Mouse (Mus musculus) layer of hippocampus, adult 11-12 months (tissue): ENCODE data around the gene Taar1.

Experiments
- DNase-seq: peaks from one replicate; pipeline ENCODE4 v3.0.0; 2022; ENCODE audit warnings: low spot score

The Taar1 gene

DNA sequence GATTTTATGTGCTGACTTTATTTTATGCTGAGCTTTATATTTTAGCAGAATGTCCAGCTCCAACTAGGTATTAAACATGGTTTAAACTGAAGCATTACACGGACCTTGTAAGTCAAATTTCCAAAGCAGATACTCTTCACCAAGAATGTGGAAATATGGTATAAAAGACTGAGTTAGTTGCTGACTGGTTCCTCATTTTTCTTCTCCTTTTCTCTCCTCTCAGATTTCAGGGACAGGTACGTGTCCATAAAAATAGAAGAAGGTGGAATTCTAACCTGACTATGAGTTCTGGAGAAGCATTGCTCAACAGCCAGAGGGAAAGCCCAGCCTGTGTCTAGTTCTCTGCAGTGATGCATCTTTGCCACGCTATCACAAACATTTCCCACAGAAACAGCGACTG, at the start of gene Taar1:
Gene Taar1, plus strand, starts transcription at position 301 of the 400 bp plus-strand sequence.
- DNase-seq: no peak

- DNase-seq: peak; percentile 21
Observed at GRCm38 (mm10) chr10:23880695-23881094, 39.5 kb upstream of the Taar1 start.

- no peak for DNase-seq
Observed at GRCm38 (mm10) chr10:23884910-23885309, 35.2 kb upstream of the Taar1 start.

DNA sequence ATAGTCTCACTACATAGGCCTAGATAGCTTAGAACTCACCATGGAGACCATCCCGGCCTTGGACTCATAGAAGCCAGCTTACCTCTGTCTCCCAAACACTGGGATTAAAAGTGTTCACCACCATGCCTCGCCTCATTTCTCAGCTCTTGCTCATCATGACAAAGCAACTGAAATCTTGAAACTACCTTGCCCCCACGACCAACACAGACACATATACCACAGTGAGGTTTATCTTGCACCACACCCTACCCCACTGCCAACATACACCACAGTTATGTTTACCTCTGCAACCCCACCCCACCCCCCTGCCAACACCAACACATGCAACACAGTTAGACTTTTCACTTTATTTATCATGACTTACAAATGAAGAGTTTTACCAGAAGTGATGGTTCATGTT, 34.1 kb upstream of the Taar1 start:
- DNase-seq: no peak

DNA sequence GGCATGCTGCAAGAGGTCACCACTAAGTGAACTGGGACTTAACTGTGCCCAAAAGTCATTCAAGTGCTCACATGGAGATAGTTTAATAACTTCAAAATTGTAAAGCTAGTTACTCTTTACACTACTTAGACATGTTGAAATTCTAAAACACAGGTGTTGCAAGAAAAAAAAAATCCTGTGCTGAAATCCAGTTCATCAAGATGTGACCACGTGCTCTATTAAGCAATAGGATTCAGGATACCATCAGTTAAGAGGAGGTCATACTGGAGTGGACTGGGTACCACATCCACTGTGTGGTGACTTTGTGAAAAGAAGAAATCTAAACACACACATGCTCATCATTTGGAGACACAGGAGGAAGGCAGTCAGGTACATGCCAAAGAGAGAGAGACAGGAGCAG, 27.2 kb upstream of the Taar1 start:
- DNase-seq: no peak

GRCm38 (mm10) chr10:23894601-23895349, 25.4 kb upstream of the Taar1 start, which contains the start of gene Vnn1:
TSS of gene Vnn1 (plus strand) at chr10:23894688.
- no peak for DNase-seq

DNA sequence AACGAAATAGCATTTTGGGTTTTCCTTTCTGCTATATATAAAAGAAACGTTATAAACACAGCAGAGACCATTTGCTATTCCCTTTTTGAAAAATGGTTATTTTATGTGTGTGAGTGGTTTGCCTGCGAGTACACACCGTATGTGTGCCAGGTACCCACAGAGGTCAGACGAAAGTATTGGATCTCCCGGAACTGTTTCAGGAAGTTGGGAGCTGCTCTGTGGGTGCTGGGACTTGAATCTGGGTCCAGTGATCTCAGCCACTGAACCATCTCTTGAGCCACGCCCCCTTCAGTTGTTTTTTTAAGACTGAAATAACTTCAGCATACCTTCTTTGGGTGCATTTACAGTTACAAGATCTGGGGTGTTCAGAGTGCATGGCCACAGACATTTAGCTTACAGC, 24.8 kb upstream of the Taar1 start:
- DNase-seq: no peak

GRCm38 (mm10) chr10:23901119-23901518, 19.0 kb upstream of the Taar1 start:
- no peak for DNase-seq

GRCm38 (mm10) chr10:23905661-23906060, 14.5 kb upstream of the Taar1 start:
- no peak for DNase-seq

GRCm38 (mm10) chr10:23922468-23922867, 2.3 kb downstream of the Taar1 start:
- no peak for DNase-seq

DNA sequence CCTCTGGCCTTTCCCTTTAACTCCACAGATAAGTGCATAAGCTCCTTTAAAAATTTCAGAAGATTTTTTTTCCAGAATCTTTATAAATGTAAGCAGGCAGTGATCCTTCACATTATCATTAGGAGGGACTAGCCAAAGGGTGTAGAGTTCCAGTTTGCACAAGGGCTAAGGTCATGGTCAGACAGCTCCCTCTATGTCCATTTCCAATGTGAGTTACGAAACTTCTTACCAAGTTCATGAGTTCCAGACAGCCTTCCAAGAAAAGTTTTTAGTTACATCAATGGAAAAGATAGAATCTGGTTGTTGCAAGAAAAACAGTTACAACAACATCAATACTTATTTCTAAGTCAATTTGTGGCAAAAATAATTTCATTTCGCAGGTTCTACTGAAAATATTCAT, 3.8 kb downstream of the Taar1 start:
- no peak for DNase-seq

DNA sequence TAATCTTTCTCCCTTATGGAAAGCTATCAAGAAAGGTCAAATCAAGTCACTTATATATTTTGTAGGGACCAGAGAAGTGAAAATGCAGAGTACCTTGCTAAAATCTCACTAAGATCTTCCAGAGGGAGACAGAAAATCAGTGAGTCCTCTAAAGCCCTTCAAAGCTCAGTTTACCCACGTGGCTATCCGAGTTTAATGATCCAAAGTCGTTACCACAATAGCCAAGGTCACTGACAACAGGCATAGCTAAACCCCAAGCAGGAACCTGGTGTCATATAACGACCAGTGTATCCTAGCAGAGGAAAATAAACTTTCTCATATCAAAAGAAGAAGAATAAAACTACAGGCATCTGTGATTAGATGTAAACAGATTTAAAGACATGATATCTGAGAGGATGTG, 17.5 kb downstream of the Taar1 start:
- DNase-seq: no peak

DNA sequence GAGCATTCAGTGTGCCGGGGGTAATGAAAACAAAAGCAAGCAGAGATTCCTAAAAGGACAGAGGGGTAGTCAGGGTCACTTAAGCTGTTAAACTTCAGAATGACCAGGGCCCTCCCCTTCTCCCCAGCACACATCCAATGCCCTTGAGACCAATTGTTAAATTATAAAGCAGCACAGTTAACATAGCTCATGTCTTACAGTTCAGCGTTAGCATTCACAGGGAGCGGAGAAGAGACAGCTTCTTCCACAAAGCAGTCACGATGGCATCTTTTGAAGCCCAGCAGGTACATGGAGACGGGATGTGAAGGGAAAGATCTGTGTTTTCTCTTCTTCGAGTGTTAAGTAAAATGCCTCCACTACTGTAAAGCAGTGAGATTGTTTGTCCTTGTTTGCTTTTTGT, 18.2 kb downstream of the Taar1 start, which contains the start of gene Taar2:
Gene Taar2, plus strand, starts transcription at position 261 of the 400 bp plus-strand sequence.
- DNase-seq: no peak

DNA sequence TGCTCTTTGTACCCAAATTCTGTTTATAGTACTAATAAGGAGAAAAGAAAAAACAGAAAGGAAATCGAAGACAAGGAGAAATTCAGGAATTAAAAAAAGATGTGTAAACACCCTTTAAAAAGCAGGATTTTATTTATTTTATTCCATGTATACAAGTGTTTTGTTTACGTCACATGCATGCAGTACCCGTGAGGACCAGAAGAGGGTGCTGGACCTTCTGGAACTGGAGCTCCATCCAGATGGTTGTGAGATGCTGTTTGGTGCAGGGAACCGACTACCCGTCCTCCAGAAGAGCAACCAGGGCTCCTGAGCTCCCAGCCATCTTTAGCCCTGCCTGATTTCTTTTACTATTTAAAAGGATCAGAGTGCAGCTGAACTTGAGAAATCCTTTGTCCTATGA, 22.3 kb downstream of the Taar1 start:
- no peak for DNase-seq

- no peak for DNase-seq
Observed at GRCm38 (mm10) chr10:23948026-23948425, 27.9 kb downstream of the Taar1 start.

DNA sequence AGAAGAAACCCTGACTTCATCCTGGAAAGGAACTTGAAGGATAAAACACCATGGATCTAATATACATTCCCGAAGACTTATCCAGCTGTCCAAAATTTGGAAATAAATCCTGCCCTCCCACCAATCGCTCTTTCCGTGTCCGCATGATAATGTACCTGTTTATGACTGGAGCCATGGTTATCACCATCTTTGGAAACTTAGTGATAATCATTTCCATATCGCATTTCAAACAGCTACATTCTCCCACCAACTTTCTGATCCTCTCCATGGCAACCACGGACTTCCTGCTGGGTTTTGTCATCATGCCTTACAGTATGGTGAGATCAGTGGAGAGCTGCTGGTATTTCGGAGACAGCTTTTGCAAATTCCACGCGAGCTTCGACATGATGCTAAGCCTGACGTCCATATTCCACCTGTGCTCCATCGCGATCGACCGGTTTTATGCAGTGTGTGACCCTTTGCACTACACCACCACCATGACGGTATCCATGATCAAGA, 29.4 kb downstream of the Taar1 start, which contains the start of gene Taar3:
Gene Taar3, plus strand, starts transcription at position 51 of the 498 bp plus-strand sequence.
- DNase-seq: no peak

GRCm38 (mm10) chr10:23951714-23952113, 31.6 kb downstream of the Taar1 start:
- no peak for DNase-seq

GRCm38 (mm10) chr10:23959071-23959470, 38.9 kb downstream of the Taar1 start:
- DNase-seq: no peak

DNA sequence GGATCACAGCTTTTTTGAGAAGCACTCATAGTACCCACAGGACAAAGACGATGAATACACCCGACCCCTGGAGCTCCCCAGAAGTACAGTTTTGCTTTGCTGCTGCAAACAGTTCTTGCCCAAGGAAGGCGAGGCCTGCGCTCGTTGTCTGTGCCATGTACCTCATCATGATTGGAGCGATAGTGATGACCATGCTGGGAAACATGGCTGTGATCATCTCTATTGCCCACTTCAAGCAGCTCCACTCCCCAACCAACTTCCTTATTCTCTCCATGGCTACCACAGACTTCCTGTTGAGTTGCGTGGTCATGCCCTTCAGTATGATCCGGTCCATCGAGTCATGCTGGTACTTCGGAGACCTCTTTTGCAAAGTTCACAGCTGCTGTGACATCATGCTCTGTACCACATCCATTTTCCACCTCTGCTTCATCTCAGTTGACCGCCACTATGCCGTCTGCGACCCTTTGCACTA, 40.3 kb downstream of the Taar1 start, which contains the start of gene Taar4:
Gene Taar4, plus strand, starts transcription at position 51 of the 472 bp plus-strand sequence.
- DNase-seq: no peak

DNA sequence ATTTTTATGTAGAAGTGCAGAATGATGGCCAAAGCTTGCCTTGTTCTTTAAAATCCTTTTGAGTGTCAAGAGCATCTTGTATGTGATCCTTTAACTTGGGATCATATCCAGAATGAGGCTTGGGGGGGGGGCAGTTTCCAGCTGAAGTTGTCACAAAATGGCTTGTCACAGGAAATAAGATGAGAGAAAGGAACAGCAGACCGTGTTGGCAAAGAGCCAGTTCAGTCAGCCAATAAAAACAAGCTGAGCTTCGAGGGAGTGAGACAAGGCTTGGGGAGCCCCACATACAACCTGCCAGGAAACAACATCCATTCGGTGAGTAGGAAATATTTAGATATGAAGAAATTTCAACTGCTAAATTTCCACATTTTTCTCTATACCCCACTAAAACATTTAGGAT, 43.3 kb downstream of the Taar1 start:
- DNase-seq: no peak

DNA sequence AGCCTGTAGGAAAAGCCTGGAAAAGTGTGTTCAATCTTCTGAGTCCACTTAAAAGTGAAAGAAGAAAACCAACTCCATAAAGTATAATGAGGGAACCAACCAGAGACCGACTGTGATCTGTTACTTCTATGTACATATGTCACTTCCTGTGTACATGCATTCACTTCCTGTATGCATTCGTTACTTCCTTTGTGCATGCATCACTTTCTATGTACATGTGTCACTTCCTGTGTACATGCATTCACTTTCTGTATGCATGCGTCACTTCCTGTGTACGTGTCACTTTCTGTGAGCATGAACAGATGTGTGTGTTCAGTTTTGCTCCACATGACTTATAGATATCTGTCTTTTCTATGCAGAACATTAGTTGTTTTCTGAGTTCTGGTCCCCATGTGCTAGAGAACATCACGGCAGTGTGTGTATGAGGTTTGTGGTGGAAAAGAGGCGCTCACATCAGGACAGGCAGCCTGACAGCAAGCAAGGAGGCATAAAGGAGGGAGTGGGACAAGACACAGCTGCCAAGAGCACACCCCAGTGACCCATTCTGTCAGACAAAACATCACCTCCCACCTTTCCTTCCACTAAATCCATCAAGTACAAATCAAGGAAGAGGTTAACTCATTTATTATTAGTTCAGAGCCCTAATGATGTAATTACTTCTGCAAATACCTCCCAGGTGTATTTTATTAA, 44.9 kb downstream of the Taar1 start:
- DNase-seq: no peak

DNA sequence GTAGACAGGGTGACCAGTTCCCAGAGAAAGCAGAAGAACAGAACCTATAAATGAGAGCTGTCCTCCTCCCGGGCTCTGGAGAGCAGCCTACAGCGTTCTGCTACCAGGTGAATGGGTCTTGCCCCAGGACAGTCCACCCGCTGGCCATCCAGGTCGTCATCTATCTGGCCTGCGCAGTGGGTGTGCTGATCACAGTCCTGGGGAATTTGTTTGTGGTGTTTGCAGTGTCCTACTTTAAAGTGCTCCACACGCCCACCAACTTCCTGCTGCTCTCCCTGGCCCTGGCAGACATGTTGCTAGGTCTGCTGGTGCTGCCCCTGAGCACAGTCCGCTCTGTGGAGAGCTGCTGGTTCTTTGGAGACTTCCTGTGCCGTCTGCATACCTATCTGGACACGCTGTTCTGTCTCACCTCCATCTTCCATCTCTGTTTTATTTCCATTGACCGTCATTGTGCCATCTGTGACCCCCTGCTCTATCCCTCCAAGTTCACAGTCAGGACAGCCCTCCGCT, 50.6 kb downstream of the Taar1 start, which contains the start of gene Taar5:
Gene Taar5, plus strand, starts transcription at position 51 of the 510 bp plus-strand sequence.
- DNase-seq: no peak
